Mouse (Mus musculus): ENCODE results near the gene Mapkbp1. TPM values are rescaled to one million over a fixed set of nuclear protein-coding genes. Genes with fewer than 3 reads are reported as not detected.

Gene Mapkbp1
- polyA plus RNA-seq, 1 experiment from 2014 or later = 4.0 TPM

- no peak overlapping the region for H3K9ac ChIP-seq
- no peak for ATAC-seq
Measured at GRCm38 (mm10) chr2:120037744-120038143, 65.2 kb downstream of the Mapkbp1 start.

GRCm38 (mm10) chr2:120040991-120041390, 68.5 kb downstream of the Mapkbp1 start:
- no peak overlapping the region for H3K27ac ChIP-seq
- no peaks in the 10 kb centered on the region for H3K27me3 ChIP-seq
- ATAC-seq = no peak
- H3K9ac ChIP-seq = no peak overlapping the region
- WGBS = 94% methylated on average over 5 of the region's 5 CpGs
- peaks cover 68% of the 10 kb centered on the region for H3K36me3 ChIP-seq (ENCODE audit: poor library complexity, severe bottlenecking)
- no peaks in the 10 kb centered on the region for H3K9me3 ChIP-seq (replicated peaks)
- no peaks in the 10 kb centered on the region for H3K4me1 ChIP-seq
- no peak overlapping the region for H3K4me3 ChIP-seq
- H3K4me2 ChIP-seq = no peak overlapping the region

More at GRCm38 (mm10) chr2:120037744-120038143, 65.2 kb downstream of the Mapkbp1 start:
- Histone ChIP-seq H3K36me3 (ENCODE audit: poor library complexity, severe bottlenecking) (peaks cover 99% of the 10 kb centered on the region), H3K27ac (no peak overlapping the region), H3K4me2 (no peak overlapping the region), H3K4me3 (no peak overlapping the region), H3K9me3 (replicated peaks) (no peaks in the 10 kb centered on the region), H3K27me3 (no peaks in the 10 kb centered on the region), H3K4me1 (no peaks in the 10 kb centered on the region)
- WGBS = 94% methylated on average over 9 of the region's 9 CpGs

DNA sequence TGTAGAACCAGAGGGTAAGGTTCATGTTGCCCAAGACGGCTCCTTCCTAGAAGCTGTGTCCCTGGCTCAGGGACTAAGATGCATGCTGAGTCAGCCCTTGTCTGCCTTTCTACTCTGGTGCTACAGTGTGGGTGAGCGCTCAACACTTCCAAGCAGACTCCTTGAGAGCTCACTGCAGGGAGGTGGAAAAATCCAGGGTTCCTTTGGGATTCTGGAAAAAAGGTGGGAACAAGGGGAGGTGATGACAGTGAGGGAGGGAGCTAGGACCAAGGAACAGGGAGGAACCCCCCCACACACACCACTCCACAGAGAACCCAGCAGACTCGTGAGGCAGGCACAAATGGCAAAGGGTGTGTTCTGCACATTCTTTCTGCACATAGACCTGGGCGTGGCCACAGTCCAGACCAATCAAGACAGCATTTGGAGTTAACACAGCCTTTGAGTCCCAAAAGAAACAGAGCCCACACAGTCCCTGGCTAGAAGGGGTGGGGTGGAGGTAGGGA, 71.7 kb downstream of the Mapkbp1 start:
- H3K4me1 ChIP-seq = no peaks in the 10 kb centered on the region
- no peaks in the 10 kb centered on the region for H3K9me3 ChIP-seq (replicated peaks)
- H3K4me3 ChIP-seq = no peak overlapping the region
- no peak overlapping the region; the same call in 1 of the 2 replicates for H3K27ac ChIP-seq
- 54% methylated on average over 4 of the region's 4 CpGs for WGBS
- ATAC-seq = no peak
- H3K9ac ChIP-seq = no peak overlapping the region
- no peaks in the 10 kb centered on the region for H3K27me3 ChIP-seq
- no peak overlapping the region for H3K4me2 ChIP-seq
- H3K36me3 ChIP-seq (ENCODE audit: poor library complexity, severe bottlenecking) = peaks cover 36% of the 10 kb centered on the region

DNA sequence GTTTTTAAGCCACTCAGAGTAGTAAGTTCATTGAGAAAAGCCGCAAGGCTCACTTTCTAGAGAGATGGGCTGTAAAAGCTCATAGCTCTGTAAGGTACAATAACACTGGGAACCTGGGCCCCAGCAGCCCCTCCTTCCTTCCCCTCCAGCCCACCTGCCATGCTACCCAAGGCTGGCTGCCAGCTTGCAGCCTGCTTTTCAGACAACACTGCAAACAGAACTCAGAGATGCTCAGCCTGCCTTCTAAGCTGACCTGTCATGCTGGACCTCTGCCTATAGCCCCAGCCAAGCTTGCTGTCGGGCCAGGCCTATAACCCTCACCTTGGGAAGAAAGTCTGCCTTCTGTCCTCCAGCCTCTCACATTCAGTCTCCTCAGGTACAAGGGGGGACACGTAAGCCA, 72.2 kb downstream of the Mapkbp1 start:
- 79% methylated on average over 3 of the region's 3 CpGs for WGBS
- H3K27me3 ChIP-seq = no peaks in the 10 kb centered on the region

GRCm38 (mm10) chr2:120046486-120047310, 74.2 kb downstream of the Mapkbp1 start:
- H3K27ac ChIP-seq = no peak overlapping the region
- no peak for ATAC-seq
- H3K4me3 ChIP-seq = no peak overlapping the region
- no peaks in the 10 kb centered on the region for H3K27me3 ChIP-seq
- H3K36me3 ChIP-seq (ENCODE audit: poor library complexity, severe bottlenecking) = peaks cover 11% of the 10 kb centered on the region
- no peak overlapping the region for H3K4me2 ChIP-seq
- H3K4me1 ChIP-seq = no peaks in the 10 kb centered on the region
- WGBS = 77% methylated on average over 14 of the region's 14 CpGs
- H3K9ac ChIP-seq = no peak overlapping the region
- no peaks in the 10 kb centered on the region for H3K9me3 ChIP-seq (replicated peaks)

More for the DNA sequence above, 72.2 kb downstream of the Mapkbp1 start:
- no peaks in the 10 kb centered on the region for H3K4me1 ChIP-seq
- H3K27ac ChIP-seq = no peak overlapping the region
- no peak for ATAC-seq
- no peak overlapping the region for H3K4me2 ChIP-seq
- H3K4me3 ChIP-seq = no peak overlapping the region
- H3K9me3 ChIP-seq (replicated peaks) = no peaks in the 10 kb centered on the region
- H3K9ac ChIP-seq = no peak overlapping the region
- H3K36me3 ChIP-seq (ENCODE audit: poor library complexity, severe bottlenecking) = peaks cover 31% of the 10 kb centered on the region

DNA sequence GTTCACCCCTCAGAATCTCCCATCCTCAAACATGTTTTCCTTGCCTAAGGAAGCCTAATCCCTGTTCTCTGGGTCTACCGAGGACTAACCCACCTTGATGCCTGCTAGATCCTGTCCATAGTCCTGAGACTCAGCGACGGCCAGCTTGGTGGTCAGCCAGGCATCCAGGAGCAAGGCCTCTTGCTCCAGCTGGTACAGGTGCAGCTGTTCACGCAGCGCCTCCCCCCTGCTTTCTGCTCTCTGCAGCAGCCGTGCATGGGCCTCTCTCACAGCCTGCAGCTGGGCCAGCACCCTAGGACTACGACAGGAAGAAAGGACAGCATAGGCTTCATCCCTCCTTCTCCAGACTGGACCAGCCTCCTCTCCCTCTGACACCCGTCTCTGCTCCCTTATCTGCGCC, 75.7 kb downstream of the Mapkbp1 start:
- 79% methylated on average over 9 of the region's 9 CpGs for WGBS
- Histone ChIP-seq H3K36me3 (ENCODE audit: poor library complexity, severe bottlenecking) (no peaks in the 10 kb centered on the region), H3K9ac (peak overlapping the region; percentile 30; the same call in 1 of the 2 replicates), H3K9me3 (replicated peaks) (no peaks in the 10 kb centered on the region), H3K4me2 (no peak overlapping the region), H3K4me3 (no peak overlapping the region), H3K4me1 (no peaks in the 10 kb centered on the region), H3K27me3 (no peaks in the 10 kb centered on the region), H3K27ac (no peak overlapping the region)
- no peak for ATAC-seq

DNA sequence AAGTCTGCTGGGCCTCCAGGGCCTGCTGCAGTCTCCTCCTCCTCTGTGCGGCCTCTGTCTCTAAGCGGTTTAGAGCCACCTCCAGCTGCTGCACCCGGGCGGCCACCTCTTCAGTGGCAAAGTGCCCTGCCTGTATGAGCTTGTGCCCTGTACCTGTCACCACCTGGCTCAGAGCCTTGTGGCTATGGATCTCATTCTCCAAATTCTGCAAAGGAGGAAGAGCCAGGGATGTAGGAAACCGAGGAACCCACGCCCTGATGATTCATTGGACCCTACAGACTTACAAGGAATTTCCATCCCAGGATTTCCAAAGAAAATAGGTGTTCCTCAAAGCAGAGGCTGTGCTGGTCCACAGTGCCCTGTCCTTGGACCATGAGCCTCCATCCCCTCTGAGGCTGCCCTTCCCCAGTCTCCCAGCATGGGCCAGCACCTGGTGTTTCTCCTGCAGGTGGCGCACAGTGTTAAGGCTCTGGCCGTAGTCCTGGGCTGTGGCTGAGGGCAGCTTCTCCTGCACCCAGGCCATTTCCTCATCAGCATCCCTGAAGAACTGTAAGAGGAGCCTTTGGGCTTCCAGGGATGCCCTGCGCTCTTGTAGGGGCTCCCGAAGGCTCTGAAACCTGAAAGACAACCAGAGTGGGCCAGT, 77.3 kb downstream of the Mapkbp1 start:
- Histone ChIP-seq H3K4me3 (no peak overlapping the region), H3K9me3 (replicated peaks) (no peaks in the 10 kb centered on the region), H3K4me2 (no peak overlapping the region), H3K4me1 (no peaks in the 10 kb centered on the region), H3K27ac (no peak overlapping the region), H3K9ac (no peak overlapping the region), H3K36me3 (ENCODE audit: poor library complexity, severe bottlenecking) (no peaks in the 10 kb centered on the region), H3K27me3 (no peaks in the 10 kb centered on the region)
- 60% methylated on average over 10 of the region's 10 CpGs for WGBS
- ATAC-seq = no peak

DNA sequence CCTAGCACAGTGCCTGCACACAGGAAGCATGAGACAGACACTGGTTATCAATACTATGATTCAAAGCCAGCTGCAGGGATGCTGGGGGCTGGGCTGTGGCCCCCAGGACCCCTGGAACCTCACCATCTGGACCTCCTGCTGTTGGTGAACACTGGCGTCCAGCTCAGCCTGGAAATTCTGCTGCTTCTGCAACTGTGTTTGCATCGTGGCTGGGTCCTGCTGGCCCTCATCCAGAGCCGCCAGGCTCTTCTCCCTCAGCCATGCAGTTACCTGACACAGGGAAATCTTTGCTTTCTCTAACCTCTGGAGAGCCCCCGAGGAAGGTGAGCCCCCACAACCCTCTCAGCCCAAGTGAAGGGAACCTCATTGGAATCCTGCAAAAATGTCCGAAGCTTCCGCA, 78.9 kb downstream of the Mapkbp1 start:
- Histone ChIP-seq H3K4me2 (no peak overlapping the region), H3K27ac (no peak overlapping the region), H3K9ac (no peak overlapping the region), H3K27me3 (no peaks in the 10 kb centered on the region), H3K4me1 (no peaks in the 10 kb centered on the region), H3K36me3 (ENCODE audit: poor library complexity, severe bottlenecking) (no peaks in the 10 kb centered on the region), H3K9me3 (replicated peaks) (no peaks in the 10 kb centered on the region), H3K4me3 (no peak overlapping the region)
- WGBS = 66% methylated on average over 6 of the region's 6 CpGs
- ATAC-seq = no peak

GRCm38 (mm10) chr2:120054771-120055552, 82.5 kb downstream of the Mapkbp1 start:
- Histone ChIP-seq H3K4me3 (no peak overlapping the region), H3K27ac (no peak overlapping the region), H3K9me3 (replicated peaks) (no peaks in the 10 kb centered on the region), H3K4me1 (no peaks in the 10 kb centered on the region), H3K27me3 (no peaks in the 10 kb centered on the region), H3K4me2 (no peak overlapping the region), H3K36me3 (ENCODE audit: poor library complexity, severe bottlenecking) (no peaks in the 10 kb centered on the region), H3K9ac (no peak overlapping the region)
- no peak for ATAC-seq
- WGBS = 95% methylated on average over 12 of the region's 12 CpGs

DNA sequence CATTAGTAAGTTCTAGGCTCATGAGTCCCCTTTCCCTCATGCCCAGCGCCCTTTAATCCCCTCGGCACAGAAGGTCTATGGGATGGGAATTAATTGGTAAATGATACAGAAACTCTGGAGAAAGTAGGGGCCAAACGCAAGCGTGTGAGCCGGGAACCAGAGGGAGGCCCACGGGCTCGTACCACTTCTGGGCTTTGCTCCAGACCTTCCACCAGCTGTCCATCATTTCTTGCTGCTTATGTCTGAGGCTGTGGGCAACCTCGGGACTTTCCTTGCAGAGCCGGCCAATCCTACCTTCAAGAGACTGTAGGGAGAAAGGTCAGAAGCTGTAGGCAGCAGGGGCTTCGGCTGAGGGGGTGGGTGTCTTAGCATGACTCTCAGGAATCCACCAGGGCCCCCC, 83.4 kb downstream of the Mapkbp1 start:
- H3K9me3 ChIP-seq (replicated peaks) = no peaks in the 10 kb centered on the region
- no peak overlapping the region for H3K4me3 ChIP-seq
- no peaks in the 10 kb centered on the region for H3K36me3 ChIP-seq (ENCODE audit: poor library complexity, severe bottlenecking)
- H3K4me2 ChIP-seq = no peak overlapping the region
- H3K9ac ChIP-seq = no peak overlapping the region
- H3K27me3 ChIP-seq = no peaks in the 10 kb centered on the region
- no peaks in the 10 kb centered on the region for H3K4me1 ChIP-seq
- ATAC-seq = no peak
- WGBS = 86% methylated on average over 10 of the region's 10 CpGs
- no peak overlapping the region for H3K27ac ChIP-seq

- Histone ChIP-seq H3K36me3 (ENCODE audit: poor library complexity, severe bottlenecking) (no peaks in the 10 kb centered on the region), H3K27ac (no peak overlapping the region), H3K9ac (no peak overlapping the region), H3K4me2 (no peak overlapping the region), H3K4me3 (no peak overlapping the region), H3K4me1 (no peaks in the 10 kb centered on the region), H3K9me3 (replicated peaks) (no peaks in the 10 kb centered on the region), H3K27me3 (no peaks in the 10 kb centered on the region)
- 90% methylated on average over 4 of the region's 4 CpGs for WGBS
- no peak for ATAC-seq
Measured at GRCm38 (mm10) chr2:120058818-120059217, 86.3 kb downstream of the Mapkbp1 start.

DNA sequence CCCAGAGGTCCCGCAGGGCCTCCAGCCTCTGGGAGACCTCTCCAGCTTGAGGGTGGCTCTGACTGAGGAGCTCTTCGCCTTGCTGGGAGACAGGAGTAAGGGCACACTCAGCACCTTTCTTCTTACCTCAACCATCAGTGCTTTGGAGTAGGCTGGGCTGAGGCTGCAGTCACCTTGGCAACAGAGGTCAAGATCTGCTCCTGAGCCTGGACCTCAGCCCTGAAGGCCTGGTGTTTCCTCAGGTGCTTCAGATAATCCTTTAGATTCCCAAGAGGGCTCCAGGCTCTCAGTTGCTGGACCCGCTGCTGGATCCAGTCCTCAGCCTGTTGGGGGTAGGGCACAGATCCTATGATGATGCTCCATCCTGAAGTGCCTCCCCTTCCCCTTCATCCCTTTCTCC, 87.0 kb downstream of the Mapkbp1 start:
- no peak for ATAC-seq
- H3K9ac ChIP-seq = no peak overlapping the region
- no peaks in the 10 kb centered on the region for H3K4me1 ChIP-seq
- 82% methylated on average over 3 of the region's 3 CpGs for WGBS
- no peak overlapping the region for H3K27ac ChIP-seq
- no peak overlapping the region for H3K4me2 ChIP-seq
- no peaks in the 10 kb centered on the region for H3K9me3 ChIP-seq (replicated peaks)
- H3K36me3 ChIP-seq (ENCODE audit: poor library complexity, severe bottlenecking) = no peaks in the 10 kb centered on the region
- no peaks in the 10 kb centered on the region for H3K27me3 ChIP-seq
- no peak overlapping the region for H3K4me3 ChIP-seq
